Mouse (Mus musculus): ENCODE measurements around the gene Prr3.

The Prr3 gene

DNA sequence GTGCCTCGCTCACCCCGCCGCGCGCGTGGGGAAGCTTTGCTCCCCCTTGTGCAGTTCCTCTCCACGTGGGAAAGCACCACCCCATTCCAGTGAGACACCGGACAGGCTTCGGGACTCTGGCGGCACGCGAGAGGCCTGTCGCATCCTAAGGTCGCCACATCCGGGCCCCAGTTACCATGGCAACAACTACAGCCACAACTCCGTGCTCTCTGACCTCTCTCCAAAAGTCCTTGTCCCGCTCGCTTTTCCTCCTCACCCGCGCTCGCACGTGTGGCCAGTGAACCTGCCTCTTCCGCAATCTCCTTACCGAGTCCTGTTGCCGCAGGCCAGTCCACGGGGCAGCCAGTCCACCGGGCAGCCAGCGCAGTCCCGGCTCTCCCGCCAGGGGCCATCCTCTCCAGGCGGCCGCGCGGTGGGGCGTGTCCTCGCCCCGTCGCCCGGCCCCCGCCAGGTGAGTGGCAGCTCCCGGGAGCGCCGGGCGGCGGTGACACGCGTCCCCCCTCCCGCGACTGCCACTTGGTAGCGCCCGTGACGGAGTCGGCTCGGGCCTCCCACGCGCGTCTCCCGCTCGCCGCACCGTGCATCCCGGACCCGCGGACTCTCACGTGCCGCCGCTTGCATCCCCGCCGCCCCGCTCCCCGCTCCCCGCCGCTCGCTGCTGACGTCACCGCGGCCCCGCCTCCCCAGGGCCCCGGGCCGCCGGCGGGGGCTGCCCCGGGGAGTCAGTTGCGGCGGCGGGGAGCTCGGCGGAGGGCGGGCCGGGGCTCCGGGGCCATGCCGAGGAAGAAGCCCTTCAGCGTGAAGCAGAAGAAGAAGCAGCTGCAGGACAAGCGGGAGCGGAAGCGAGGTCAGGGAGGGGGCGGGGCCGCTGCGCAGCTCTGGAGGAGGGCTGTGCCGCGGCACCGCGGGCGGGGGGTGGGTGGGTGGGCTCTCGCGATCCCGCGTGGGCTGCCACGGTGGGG, at the start of gene Prr3, which contains the start of gene Gnl1:
Gene Prr3 (minus strand): TSS at position 836 of the 962 bp plus-strand sequence.
Gene Gnl1 (plus strand): TSS at position 451 of the 962 bp plus-strand sequence.
- DNase-seq (ENCODE audit: low spot score), result peak; percentile 91

DNA sequence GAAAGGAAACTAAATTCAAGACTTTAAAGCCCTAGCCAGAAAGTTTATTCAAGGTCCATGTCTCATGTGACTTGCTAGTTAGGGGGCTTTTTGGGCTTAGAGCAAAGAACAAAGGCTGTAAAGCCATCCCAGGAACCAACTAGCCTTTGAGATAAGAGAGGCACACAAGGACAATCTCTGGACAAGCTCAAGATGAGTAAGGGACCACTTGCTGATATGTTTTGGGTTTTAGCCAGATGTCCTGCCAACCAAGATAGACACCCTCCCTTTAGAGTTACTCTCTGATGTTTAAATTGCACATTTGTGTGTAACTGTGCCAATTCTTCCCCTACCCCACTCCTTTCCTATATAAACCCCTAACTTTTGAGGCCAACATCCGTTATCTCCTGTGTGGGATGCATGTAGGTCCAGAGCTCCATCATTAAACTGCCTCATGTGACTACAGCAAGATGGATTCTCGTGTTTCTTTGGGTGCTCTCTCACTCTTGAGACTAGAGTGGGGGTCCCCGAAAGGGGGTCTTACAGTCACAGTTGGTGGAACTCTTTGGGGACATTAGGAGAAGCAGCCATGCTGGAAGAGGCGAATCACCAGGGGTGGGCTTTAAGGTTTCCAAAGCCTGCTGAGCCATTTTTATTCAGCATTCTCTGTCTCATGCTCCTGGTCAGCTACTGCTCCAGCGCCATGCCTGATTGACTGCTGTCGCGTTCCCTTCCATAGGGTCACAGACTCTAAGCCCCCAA, 49.0 kb upstream of the Prr3 start:
- no peak for DNase-seq (ENCODE audit: low spot score)

DNA sequence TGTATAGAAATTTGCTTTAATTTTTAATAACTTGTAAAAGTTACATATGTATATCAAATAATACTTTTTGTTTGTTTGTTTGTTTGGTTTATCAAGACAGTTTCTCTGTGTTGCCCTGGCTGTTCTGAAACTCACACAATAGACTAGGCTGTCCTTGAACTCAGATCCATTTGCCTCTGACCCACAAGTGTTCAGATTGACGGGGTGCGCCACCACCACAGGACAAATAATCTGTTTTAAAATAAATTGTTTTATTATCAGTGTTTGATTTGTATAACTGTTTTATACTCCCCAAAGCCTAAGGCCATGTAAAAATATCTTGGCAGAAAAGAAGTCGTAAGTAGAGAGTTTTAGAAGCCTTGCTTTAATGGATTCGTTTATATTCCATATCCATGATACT, 47.6 kb upstream of the Prr3 start:
- no peak for DNase-seq (ENCODE audit: low spot score)

DNA sequence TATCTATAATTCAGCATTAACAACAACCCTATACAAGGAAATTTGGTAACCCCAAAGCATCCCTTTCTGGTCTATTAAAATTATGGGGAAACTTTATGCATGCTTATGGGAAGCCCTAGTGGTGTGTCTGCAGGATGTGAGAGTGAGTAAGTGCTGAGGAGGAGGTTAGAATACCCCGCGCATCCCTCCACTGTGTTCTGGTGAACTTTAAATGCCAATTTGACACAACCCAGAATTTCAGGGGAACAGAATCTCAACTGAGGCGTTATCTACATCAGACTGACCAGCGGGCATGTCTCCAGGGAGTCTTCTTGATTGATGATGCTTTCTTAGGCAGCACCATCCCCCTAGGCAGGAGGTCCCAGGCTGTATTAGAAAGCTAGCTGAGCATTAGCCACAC, 45.9 kb upstream of the Prr3 start:
- DNase-seq (ENCODE audit: low spot score), result no peak

DNA sequence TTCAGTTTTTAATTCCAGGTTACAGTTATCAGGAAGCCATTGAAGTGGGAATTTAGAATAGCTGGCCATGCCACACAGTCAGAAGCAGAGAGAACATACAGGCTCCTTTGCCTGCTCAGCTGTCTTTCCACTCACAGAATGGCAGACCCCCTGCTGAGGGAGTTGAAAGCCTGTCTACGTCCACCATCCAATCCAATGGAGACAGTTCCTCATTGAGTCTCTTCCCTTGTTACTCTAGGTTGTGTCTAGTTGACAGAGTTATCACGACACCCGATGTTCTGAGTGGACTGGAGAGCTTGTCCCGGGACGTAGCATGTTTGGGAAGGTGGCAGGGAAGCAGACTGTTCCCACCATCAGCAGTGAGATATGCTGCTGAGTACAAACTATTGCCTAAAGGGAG, 45.2 kb upstream of the Prr3 start:
- no peak for DNase-seq (ENCODE audit: low spot score)

DNA sequence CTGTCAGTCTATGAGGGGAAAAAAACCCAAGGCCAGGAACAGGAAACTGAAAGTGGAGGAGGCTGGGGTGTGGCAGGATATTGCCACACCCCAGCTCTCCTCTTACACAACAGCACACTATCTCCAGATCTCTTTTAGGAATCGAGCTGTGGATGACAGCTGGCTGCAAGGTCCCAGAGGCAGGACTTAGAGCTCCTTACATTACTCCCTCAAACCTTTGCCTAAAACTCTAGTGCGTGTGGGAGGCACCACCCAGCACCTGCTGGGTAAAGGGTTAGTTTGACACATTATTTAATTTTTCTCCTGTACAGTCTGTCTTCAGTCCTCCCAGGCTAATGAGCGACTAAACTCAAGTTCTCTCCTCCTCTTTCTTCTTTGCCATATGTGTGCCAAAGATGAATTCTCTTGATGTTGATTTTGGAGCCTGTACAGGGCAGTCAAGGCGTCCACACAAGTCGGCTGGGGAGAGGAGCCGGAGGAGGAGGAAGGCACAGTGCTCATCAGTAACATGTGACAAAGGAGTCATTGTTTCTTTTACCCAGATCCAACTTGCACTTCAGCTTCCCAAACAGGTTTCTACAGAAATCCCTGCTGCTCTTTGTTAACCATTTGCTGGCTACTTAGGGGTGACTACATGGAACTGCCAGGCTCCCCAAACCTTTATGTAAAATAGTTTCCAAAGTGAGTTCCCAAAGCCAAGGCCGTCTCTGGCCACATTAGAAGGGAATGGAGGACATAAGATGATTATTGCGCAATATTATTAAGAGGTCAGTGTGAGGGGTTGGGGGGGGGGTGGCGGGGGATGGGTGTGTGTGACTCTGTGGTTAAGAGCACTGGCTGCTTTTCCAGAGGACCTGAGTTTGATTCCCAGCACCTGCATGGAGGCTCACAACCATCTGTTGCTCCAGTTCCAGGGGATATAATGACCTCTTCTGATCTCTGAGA, 43.9 kb upstream of the Prr3 start:
- peak; percentile 53 for DNase-seq (ENCODE audit: low spot score)

DNA sequence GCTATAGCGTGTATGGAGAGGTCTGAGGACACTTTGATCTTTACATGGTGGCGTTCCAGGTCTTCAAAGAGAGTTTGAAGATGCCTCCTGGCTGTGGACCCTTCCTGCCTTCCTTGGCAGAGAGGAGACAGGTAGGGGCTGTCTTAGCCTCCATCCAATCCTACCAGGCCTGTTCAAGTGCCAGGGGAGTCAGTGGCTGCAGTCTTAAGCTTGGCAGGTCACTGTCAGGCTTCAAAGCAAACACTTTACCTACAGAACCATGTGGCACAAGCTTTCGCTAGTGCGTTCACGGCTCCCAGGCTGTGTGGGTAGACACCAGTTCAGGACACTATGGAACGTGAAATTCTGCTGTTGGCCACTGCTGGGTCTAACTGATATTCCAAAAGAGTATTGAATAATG, 42.9 kb upstream of the Prr3 start:
- no peak for DNase-seq (ENCODE audit: low spot score)

DNA sequence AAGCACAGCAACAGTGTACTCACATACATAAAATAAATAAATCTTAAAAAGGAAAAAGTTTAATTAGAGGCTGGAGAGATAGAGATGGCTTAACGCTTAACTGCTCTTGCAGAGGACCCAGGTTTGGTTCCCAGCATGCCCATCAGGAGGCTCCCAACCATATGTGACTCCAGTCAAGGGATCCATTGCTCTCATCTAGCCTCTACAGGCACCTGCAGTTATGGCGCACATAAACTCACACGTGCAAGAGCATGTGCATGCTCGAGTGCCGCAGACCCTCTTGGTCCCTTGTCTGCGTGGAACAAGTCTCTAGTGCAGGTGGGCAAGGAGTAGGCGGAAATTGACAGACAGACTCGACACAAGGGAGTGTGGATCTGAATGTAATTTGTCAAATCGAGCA, 42.1 kb upstream of the Prr3 start:
- no peak for DNase-seq (ENCODE audit: low spot score)

DNA sequence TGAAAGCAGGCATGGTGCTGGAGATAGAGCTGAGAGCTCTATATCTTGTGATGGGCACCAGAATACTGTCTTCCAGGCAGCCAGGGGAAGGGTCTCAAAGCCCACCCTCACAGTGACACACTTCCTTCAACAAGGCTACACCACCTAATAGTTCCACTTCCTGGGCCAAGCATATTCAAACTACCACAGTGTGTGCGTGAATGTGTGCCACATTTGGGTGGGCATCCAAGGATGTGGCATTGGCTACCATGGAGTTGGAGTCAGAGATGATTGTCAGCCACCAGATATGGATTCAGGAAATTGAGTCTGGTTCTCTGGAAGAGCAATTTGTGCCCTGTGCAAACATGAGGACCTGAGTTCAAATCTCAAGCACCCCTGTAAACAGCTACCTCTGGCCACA, 41.3 kb upstream of the Prr3 start:
- DNase-seq (ENCODE audit: low spot score), result no peak

DNA sequence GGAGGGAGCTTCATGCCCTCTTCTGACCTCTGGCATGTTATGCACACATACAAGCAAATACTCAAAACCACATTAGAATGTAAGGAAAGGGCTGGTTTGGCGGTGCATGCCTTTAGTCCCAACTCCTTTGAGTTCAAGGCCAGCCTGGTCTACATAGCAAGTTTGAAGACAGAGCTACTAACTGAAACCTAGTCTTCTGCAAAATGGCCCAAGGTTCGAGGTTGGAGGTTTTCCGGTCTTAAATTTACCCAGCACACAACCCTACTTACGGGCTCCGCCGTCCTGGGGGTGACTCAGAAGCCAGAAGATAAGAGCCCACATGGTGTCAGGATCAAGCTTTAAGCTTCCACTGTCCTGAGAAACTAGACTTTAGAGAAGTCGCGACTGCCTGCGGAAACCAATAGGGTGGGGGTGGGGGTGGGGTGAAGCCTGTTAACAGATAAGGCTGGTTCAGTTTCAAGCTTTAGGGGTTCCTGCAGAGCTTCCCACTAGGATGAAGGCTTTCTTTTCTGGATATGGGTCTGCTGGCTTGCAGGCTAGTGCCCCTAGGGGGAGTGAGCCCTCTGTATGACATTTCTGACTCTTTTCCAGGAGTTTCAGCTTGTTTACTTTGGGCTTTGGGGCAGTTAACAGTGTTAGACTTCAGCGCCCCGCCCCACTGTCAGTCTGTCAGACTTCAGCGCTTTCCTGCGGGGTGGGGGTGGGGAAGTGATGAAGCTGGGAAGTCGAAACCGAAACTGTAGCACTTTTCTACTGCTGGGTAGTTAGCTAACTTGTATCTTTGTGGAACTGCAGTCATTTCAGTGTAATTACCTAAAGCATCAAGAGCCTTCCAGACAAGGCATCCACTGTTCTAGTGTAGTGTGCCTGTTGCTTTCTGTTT, 40.4 kb upstream of the Prr3 start, which contains the start of gene H2-T24:
Gene H2-T24 (minus strand): TSS at position 370 of the 883 bp plus-strand sequence.
- peak; percentile 63 for DNase-seq (ENCODE audit: low spot score)

DNA sequence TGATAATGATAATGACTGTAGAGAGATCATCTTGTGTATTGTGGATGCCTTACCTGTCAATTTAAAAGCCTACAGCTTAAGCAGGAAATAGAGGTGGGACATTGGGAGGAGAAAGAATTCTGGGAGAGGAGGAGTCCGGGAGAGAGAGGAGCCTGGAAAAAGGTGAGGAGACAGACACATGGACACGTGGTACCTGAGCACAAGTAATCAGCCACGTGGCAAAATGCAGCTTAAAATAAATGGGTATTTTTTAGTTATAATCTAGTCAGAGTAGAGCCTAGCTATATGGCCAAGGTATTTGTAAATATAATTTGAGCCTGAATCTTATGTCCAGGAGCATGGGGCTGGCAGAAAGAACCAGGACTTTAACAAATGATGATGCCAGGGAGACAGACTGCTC, 39.5 kb upstream of the Prr3 start:
- no peak for DNase-seq (ENCODE audit: low spot score)

DNA sequence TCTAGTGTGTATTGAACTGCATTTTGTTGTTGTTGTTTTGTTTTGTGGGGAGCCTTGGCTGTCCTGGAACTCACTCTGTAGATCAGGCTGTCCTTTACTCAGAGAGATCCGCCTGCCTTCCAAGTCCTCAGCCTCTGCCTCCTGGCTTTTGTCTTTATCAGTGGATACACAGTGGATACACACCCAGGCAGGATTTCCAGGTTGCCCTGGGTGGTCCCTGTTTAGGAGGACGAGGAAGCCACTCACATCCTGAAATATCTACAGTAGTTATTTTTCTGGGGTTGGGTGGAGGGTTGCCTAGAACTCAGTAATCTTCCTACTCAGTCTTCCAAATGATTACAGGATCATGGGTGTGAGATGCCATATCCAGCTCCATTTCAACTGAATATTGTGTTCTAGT, 38.9 kb upstream of the Prr3 start:
- no peak for DNase-seq (ENCODE audit: low spot score)

DNA sequence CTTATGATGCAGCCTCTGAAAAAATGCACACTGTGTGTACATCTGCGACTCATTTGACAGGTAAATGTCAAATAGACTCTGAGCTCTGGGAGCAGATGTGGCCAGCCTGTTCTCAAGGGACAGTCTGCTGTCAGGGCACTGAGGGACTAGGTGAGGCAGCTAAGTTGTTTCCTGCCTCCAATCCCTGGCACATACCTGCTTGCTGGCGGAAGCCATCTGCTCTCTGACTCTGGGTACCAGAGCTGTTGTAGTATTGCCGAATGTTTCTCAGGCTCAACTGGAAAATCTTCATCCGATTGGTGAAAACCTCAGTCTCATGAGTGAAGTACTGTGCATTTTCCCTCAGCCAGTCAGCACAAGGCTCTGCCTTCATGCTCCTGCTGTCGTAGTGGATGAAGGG, 37.0 kb upstream of the Prr3 start:
- DNase-seq (ENCODE audit: low spot score), result no peak

DNA sequence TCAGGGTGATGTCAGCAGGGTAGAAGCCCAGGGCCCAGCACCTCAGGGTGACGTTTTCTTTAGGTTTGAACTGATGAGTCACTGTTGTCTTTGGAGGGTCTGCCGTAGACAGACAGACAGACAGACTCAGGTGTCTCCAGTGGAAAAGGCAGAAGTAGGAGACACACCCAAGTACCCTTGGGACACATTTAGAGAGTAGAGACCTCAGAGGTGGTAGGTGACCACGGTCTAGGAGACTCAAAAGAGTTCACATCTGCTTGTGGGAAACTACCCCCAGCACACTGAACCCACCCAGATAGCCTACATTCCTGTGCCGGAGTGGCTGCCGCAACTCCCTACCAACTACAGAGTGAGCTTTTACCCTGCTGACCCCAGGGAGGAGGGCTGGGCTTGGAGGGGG, 34.9 kb upstream of the Prr3 start:
- DNase-seq (ENCODE audit: low spot score), result no peak

DNA sequence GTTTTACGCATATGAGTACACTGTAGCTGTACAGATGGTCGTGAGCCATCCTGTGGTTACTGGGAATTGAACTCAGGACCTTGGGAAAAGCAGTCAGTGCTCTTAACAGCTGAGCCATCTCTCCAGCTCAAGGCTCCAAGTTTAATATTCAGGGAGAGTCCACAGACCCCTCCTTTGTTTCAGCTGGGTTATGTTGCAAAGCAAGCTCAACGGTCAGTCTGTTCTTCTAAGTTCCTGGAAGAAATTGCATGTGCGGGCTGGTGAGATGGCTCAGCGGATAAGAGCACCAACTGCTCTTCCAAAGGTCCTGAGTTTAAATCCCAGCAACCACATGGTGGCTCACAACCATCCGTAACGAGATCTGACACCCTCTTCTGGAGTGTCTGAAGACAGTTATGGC, 24.4 kb upstream of the Prr3 start:
- DNase-seq (ENCODE audit: low spot score), result peak; percentile 27

DNA sequence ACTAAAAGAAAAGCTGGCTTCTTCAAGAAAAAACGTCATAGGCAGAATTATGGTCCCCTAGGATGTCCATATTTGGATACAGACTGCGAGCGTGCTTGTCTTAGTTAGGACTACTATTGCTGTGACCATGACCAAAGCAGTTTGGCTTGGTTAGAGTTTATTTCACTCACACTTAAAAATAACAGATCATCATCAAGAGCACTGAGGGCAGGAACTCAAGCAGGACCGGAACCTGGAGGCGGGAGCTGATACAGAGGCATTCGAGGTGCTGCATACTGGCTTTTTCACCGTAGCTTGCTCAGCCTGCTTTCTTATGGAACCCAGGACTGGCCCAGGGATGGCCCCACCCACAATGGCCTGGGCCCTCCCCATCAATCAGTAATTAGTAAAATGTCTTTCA, 23.3 kb upstream of the Prr3 start:
- no peak for DNase-seq (ENCODE audit: low spot score)

DNA sequence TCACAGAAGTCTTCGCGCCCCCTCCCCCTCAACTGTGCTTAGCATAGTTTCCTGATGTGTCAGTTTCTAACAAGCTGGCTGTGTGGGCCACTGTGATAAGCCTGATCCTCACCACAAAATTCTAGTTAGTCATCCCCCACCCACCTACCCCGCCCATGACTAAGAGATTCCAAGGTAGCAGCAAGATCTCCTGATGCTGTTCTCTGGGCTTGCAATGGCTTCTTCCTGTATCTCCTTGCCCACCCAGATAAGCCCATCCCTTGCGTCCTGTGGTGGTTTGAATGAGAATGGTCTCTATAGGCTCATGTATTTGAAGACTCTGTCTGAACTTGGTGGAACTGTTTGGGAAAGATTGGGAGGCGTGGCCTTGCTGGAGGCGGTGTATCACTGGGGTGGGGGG, 21.9 kb upstream of the Prr3 start:
- DNase-seq (ENCODE audit: low spot score), result no peak

DNA sequence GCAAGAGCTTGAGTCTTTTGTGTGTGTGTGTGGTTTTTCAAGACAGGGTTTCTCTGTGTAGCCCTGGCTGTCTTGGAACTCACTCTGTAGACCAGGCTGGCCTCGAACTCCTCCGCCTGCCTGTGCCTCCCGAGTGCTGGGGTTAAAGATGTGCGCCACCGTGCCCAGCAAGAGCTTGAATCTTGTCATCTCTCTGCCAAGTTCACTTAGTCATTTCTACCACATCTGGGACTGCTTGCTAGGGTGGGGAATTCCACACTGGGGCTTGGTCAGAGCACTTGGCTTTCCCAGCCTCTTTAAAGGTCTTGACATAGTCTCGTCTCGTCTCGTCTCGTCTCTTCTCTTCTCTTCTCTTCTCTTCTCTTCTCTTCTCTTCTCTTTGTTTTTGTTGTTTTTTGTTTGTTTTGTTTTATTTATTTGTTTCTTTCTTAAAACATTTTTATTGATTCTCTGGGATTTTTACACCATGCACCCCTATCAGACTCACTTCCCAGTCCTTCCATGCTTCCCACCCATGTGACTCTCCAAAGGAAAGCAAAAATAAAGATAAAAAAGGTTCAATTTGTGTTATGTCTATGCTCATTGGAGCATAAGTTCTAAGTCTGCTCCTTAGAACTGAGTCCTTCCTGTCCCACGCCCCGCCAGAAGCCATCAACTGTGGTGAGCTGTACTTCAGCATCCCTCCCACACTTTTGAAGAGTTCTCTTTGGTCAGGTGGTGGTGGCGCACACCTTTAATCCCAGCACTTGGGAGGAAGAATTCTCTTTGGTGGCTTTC, 21.3 kb upstream of the Prr3 start:
- no peak for DNase-seq (ENCODE audit: low spot score)

DNA sequence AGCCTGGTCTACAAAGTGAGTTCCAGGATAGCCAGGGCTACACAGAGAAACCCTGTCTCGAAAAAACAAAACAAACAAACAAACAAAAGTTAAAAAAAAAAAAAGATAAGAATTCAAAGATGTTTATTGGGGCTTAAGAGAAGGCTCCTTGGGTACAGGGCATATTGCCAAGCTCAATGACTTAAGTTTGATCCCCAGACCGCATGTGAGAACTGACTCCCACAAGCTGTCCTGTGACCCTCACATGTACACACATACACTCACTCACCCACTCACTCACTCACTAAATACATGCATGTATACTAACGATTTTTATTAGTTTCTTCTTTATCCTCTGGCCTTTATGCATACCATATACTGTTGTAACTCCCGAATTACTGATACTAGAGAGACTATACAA, 20.3 kb upstream of the Prr3 start:
- DNase-seq (ENCODE audit: low spot score), result no peak

DNA sequence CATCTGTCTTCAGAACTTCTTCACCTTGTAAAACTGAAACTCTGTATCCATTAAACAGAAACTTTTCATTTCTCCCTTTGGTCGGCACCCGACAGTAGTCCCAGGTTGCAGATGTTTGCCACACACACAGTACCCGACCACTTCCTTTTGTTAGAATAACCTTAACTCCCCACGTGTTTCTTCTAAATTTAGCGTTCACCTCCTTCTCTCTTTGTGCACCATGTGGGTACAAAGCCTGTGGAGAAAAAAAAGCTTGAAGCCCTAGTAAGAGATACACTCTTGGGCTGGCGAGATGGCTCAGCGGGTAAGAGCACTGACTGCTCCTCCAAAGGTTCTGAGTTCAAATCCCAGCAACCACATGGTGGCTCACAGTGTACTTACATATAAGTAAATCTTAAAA, 19.3 kb upstream of the Prr3 start:
- no peak for DNase-seq (ENCODE audit: low spot score)

All from urinary bladder, postnatal 14 days (tissue).